Mouse (Mus musculus) kidney, embryonic 15.5 days (tissue): ENCODE measurements around the gene Sdk2. TPM values are rescaled to one million over a fixed set of nuclear protein-coding genes. Genes with fewer than 3 reads are reported as not detected.
A peak's percentile ranks its signal among the peaks of the same experiment; 100 is the strongest.

Source experiments
- ATAC-seq: fragments of 200-750 bp; cut with Nextera tagmentation; replicated peaks from 2 replicates; pipeline ENCODE4 v1.8.0; 2017; ENCODE audit warnings: moderate TSS enrichment; ENCODE audit not compliant: low FRiP score
- H3K27ac ChIP-seq: fragments of 300-500 bp; sonication (generic); 2 replicates; pipeline ENCODE4 v1.5.1; 2015; ENCODE audit warnings: mild to moderate bottlenecking, inconsistent platforms
- H3K27me3 ChIP-seq: fragments of 300-500 bp; sonication (generic); 2 replicates; pipeline ENCODE4 v1.6.1; 2015; ENCODE audit warnings: inconsistent platforms
- H3K36me3 ChIP-seq: fragments of 300-500 bp; sonication (generic); 2 replicates; pipeline ENCODE4 v1.6.1; 2015; ENCODE audit warnings: inconsistent platforms
- H3K4me1 ChIP-seq: fragments of 300-500 bp; sonication (generic); 2 replicates; pipeline ENCODE4 v1.6.1; 2015; ENCODE audit warnings: inconsistent platforms
- H3K4me2 ChIP-seq: fragments of 300-500 bp; sonication (generic); 2 replicates; pipeline ENCODE4 v1.6.1; 2015; ENCODE audit warnings: moderate library complexity, mild to moderate bottlenecking, inconsistent platforms
- H3K4me3 ChIP-seq: fragments of 300-500 bp; sonication (generic); replicated peaks from 2 replicates; pipeline ENCODE4 v1.5.1; 2015; ENCODE audit warnings: mild to moderate bottlenecking, inconsistent platforms
- H3K9ac ChIP-seq: fragments of 300-500 bp; sonication (generic); 2 replicates; pipeline ENCODE4 v1.6.1; 2015; ENCODE audit warnings: mild to moderate bottlenecking, inconsistent platforms
- H3K9me3 ChIP-seq: fragments of 300-500 bp; sonication (generic); replicated peaks from 2 replicates; pipeline ENCODE4 v1.6.1; 2016; ENCODE audit warnings: inconsistent platforms
- WGBS: fragments of 180-500 bp; shearing (Covaris S2); methylation state at CpG from one replicate; pipeline ENCODE4 v1.1.7; 2015; ENCODE audit warnings: mixed read lengths; 5-methylcytosine and 5-hydroxymethylcytosine counted together
- polyA plus RNA-seq: library from polyadenylated mRNA; unstranded; fragments of >200 nt; fragmentation: Nextera tagmentation; extraction: Ambion mirVana; gene quantifications from 2 replicates; pipeline ENCODE4 v1.2.1, GENCODE M21; 2015

Sdk2 gene
- polyA plus RNA-seq, 1 experiment from 2014 or later: 4.3 TPM

- 49% methylated on average over 19 of the region's 19 CpGs for WGBS
- Histone ChIP-seq H3K4me2 (no peak overlapping the region), H3K4me1 (peaks cover 43% of the 10 kb centered on the region), H3K9me3 (no peaks in the 10 kb centered on the region), H3K27me3 (no peaks in the 10 kb centered on the region), H3K4me3 (no peak overlapping the region), H3K36me3 (no peaks in the 10 kb centered on the region), H3K27ac (0 out of 2 replicates have a peak overlapping the region, but pooled peaks have one; percentile 16), H3K9ac (no peak overlapping the region)
- ATAC-seq: peak; percentile 55; the same call in 1 of the 2 replicates
Measured at GRCm38 (mm10) chr11:113797014-113797983, 269.5 kb downstream of the Sdk2 start.

GRCm38 (mm10) chr11:113795846-113796245 is 271.0 kb downstream of the Sdk2 start:
- Histone ChIP-seq H3K27me3 (no peaks in the 10 kb centered on the region), H3K4me3 (no peak overlapping the region), H3K27ac (no peak overlapping the region), H3K9me3 (no peaks in the 10 kb centered on the region), H3K36me3 (no peaks in the 10 kb centered on the region), H3K4me2 (no peak overlapping the region), H3K9ac (no peak overlapping the region), H3K4me1 (peaks cover 45% of the 10 kb centered on the region)
- WGBS: 83% methylated on average over 12 of the region's 12 CpGs
- no peak for ATAC-seq

GRCm38 (mm10) chr11:113791357-113792215 is 275.3 kb downstream of the Sdk2 start:
- H3K4me1 ChIP-seq: peaks cover 48% of the 10 kb centered on the region
- H3K27ac ChIP-seq: peak overlapping the region; percentile 52; the same call in 1 of the 2 replicates
- no peaks in the 10 kb centered on the region for H3K9me3 ChIP-seq
- no peak overlapping the region for H3K4me3 ChIP-seq
- 43% methylated on average over 16 of the region's 16 CpGs for whole genome bisulfite sequencing
- H3K36me3 ChIP-seq: no peaks in the 10 kb centered on the region
- H3K9ac ChIP-seq: no peak overlapping the region
- H3K27me3 ChIP-seq: no peaks in the 10 kb centered on the region
- ATAC-seq: 0 out of 2 replicates have a peak, but pooled peaks have one; percentile 25
- H3K4me2 ChIP-seq: 0 out of 2 replicates have a peak overlapping the region, but pooled peaks have one; percentile 10

- H3K9ac ChIP-seq: no peak overlapping the region
- no peak for ATAC-seq
- H3K4me2 ChIP-seq: 0 out of 2 replicates have a peak overlapping the region, but pooled peaks have one; percentile 1
- WGBS: 21% methylated on average over 1 of the region's 1 CpGs
- no peaks in the 10 kb centered on the region for H3K9me3 ChIP-seq
- no peaks in the 10 kb centered on the region for H3K27me3 ChIP-seq
- H3K36me3 ChIP-seq: no peaks in the 10 kb centered on the region
- H3K27ac ChIP-seq: peak overlapping the region; percentile 81
- H3K4me3 ChIP-seq: no peak overlapping the region
- peaks cover 67% of the 10 kb centered on the region for H3K4me1 ChIP-seq
Measured at GRCm38 (mm10) chr11:113789101-113789500, 277.7 kb downstream of the Sdk2 start.

GRCm38 (mm10) chr11:113788183-113788789 is 278.6 kb downstream of the Sdk2 start:
- peak overlapping the region; percentile 13; the same call in 1 of the 2 replicates for H3K4me2 ChIP-seq
- peak overlapping the region; percentile 81 for H3K27ac ChIP-seq
- no peak overlapping the region for H3K4me3 ChIP-seq
- H3K27me3 ChIP-seq: no peaks in the 10 kb centered on the region
- no peaks in the 10 kb centered on the region for H3K36me3 ChIP-seq
- H3K9ac ChIP-seq: no peak overlapping the region
- WGBS: 60% methylated on average over 2 of the region's 2 CpGs
- 0 out of 2 replicates have a peak, but pooled peaks have one; percentile 1 for ATAC-seq
- H3K4me1 ChIP-seq: peaks cover 67% of the 10 kb centered on the region
- H3K9me3 ChIP-seq: no peaks in the 10 kb centered on the region

GRCm38 (mm10) chr11:113787432-113788182 is 279.2 kb downstream of the Sdk2 start:
- H3K36me3 ChIP-seq: no peaks in the 10 kb centered on the region
- no peaks in the 10 kb centered on the region for H3K9me3 ChIP-seq
- H3K4me3 ChIP-seq: no peak overlapping the region
- peak overlapping the region; percentile 81 for H3K27ac ChIP-seq
- peaks cover 67% of the 10 kb centered on the region for H3K4me1 ChIP-seq
- no peak overlapping the region for H3K9ac ChIP-seq
- H3K4me2 ChIP-seq: no peak overlapping the region
- 85% methylated on average over 13 of the region's 13 CpGs for WGBS
- H3K27me3 ChIP-seq: no peaks in the 10 kb centered on the region
- ATAC-seq: no peak

- peak overlapping the region; percentile 95; the same call in 1 of the 2 replicates for H3K27ac ChIP-seq
- no peak overlapping the region for H3K4me3 ChIP-seq
- no peak overlapping the region for H3K4me2 ChIP-seq
- H3K4me1 ChIP-seq: peaks cover 71% of the 10 kb centered on the region
- no peak for ATAC-seq
- no peaks in the 10 kb centered on the region for H3K27me3 ChIP-seq
- WGBS: 77% methylated on average over 11 of the region's 11 CpGs
- H3K9ac ChIP-seq: no peak overlapping the region
- no peaks in the 10 kb centered on the region for H3K9me3 ChIP-seq
- no peaks in the 10 kb centered on the region for H3K36me3 ChIP-seq
Measured at GRCm38 (mm10) chr11:113787009-113787408, 279.8 kb downstream of the Sdk2 start.

- Histone ChIP-seq H3K27me3 (no peaks in the 10 kb centered on the region), H3K27ac (peak overlapping the region; percentile 95), H3K4me1 (peaks cover 69% of the 10 kb centered on the region), H3K4me3 (peak overlapping the region; percentile 17; the same call in 1 of the 2 replicates), H3K9me3 (no peaks in the 10 kb centered on the region), H3K4me2 (peak overlapping the region; percentile 55), H3K36me3 (no peaks in the 10 kb centered on the region), H3K9ac (no peak overlapping the region)
- ATAC-seq: no peak
- WGBS: 39% methylated on average over 4 of the region's 4 CpGs
Measured at GRCm38 (mm10) chr11:113786395-113786794, 280.5 kb downstream of the Sdk2 start.

GRCm38 (mm10) chr11:113785406-113786171 is 281.3 kb downstream of the Sdk2 start:
- peak; percentile 85 for ATAC-seq
- peak overlapping the region; percentile 17 for H3K4me3 ChIP-seq
- no peaks in the 10 kb centered on the region for H3K9me3 ChIP-seq
- no peaks in the 10 kb centered on the region for H3K27me3 ChIP-seq
- peaks cover 68% of the 10 kb centered on the region for H3K4me1 ChIP-seq
- H3K9ac ChIP-seq: peak overlapping the region; percentile 21
- H3K36me3 ChIP-seq: no peaks in the 10 kb centered on the region
- 3% methylated on average over 19 of the region's 19 CpGs for WGBS
- H3K4me2 ChIP-seq: peak overlapping the region; percentile 55
- H3K27ac ChIP-seq: peak overlapping the region; percentile 95

GRCm38 (mm10) chr11:113784656-113785396 is 282.0 kb downstream of the Sdk2 start:
- H3K4me1 ChIP-seq: peaks cover 75% of the 10 kb centered on the region

More at GRCm38 (mm10) chr11:113784656-113785396, 282.0 kb downstream of the Sdk2 start:
- no peak; the same call in 1 of the 2 replicates for ATAC-seq
- Histone ChIP-seq H3K4me2 (peak overlapping the region; percentile 55; the same call in 1 of the 2 replicates), H3K27me3 (no peaks in the 10 kb centered on the region), H3K4me3 (no peak overlapping the region), H3K27ac (peak overlapping the region; percentile 95), H3K9me3 (no peaks in the 10 kb centered on the region), H3K9ac (no peak overlapping the region), H3K36me3 (no peaks in the 10 kb centered on the region)
- WGBS: 30% methylated on average over 2 of the region's 2 CpGs
